Mouse (Mus musculus): ENCODE results near the gene Olfr510.
"Not testable (repeated sequence)": the region's sequence is repeated elsewhere in the genome, so short reads cannot be mapped to it uniquely, and the experiment has no call there.

Gene Olfr510

DNA sequence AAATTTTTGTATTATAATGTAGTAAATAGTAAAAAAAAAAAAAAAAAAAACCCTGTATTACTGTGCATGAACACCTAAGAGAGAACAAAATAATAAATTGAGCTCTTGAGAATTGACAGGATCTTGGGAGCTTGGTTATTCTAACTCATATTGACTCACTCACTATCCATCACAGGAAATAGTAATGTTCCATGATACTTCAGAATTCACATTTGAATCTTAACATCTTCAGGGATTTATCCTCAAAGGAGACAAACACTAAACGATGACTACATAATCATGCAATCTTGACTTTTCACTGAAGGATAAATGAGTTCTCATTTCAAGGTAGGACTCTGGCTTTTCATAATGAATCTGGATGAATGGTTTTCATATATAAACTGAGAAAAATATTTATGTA lies at the start of gene Olfr510:
TSS of gene Olfr510 (plus strand) at position 301 of the 400 bp plus-strand sequence.
- DNase-seq: no peak

DNA sequence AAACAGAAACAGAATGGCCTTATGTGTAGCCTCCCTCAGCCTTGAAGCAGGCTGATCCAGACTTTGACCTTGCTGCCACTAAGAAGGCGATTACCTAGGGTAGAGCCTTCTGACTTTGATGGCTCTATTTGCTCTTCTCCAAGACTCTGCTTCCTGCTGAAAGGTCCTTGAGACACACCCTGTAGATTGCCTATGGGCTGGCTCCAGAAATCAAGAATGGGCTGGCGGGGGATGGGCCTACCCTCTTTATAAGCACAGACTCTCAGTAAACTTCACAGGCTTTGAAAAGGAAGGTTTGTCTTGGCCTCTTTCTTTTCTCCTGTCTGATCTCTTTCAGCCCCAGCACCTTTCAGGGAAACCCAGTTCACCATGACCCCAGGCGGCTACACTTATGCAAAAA lies 49.4 kb upstream of the Olfr510 start:
- DNase-seq: not testable (repeated sequence)

DNA sequence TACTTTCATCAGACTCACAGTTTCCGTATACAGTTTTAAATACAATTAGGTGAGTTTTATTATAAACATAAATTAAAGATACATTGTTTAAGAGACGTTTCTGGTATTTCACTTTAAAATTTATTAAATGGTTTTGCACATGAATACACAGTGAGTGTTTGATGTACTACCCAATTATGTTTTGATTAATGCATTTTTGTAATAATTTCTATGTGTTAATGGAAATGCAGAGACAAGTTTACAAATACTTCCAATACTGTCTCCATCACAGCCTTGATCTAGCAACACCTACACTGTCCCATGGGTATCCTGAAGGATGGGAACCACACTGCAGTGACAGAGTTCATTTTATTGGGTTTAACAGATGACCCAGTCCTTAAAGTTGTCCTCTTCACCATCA lies 44.7 kb upstream of the Olfr510 start, which contains the start of gene Olfr507:
TSS of gene Olfr507 (plus strand) at position 301 of the 400 bp plus-strand sequence.
- DNase-seq: no peak

DNA sequence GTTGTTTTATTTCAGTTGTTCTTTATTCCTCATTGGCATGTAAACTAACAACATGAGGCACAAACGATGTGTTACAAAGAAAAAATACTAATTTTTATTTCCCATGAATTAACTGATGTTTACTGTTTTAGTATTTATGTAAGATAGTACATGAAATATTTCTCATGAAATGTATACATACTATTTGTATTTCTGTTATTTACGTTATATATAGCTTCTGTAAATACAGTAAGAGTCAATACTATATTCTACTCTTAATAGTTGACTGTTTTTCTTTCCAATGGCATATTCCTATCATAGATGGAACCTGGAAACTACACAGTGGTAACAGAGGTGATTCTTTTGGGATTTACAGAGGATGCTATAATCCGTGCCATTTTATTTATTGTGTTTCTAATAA lies 36.5 kb upstream of the Olfr510 start, which contains the start of gene Olfr508:
TSS of gene Olfr508 (plus strand) at position 301 of the 400 bp plus-strand sequence.
- DNase-seq: no peak

DNA sequence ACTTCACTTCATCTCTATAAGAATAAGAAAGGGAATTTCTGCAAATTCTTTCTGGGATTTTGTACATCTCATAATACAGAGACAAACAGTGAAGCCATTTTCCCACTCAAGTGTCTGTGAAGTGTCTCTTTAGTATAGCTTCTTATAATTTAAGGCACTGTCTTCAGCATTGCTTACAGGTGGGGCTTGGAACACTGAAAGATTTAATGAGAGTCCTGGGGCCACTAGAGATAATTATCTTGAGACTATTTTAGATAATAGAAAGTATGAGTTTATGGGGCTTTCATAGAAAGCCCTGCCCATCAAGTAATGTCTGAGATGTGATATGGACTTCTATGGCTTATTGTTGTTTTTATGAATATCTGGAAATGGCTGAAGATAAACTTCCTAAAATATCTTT lies 14.4 kb upstream of the Olfr510 start, which contains the start of gene Olfr509:
TSS of gene Olfr509 (minus strand) at position 101 of the 400 bp plus-strand sequence.
- DNase-seq: no peak

DNA sequence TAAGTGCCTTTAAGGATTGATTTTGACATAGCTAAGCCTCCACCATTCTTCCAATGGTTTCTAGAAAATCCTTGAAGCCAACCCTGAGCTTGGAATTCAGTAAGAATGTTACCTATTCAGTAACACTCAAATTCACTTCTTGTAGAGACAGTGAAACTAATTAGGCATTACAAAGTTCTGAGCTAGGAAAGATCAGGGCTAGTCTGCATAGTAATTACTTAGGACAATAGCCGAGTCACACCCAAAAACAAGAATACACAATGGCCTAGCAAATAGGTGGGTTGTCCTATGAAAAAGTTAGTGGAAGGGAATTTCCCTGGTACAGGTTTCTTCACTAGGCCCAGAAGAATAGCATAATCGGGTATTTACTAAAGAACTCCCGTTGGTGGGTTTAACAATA lies 3.8 kb upstream of the Olfr510 start:
- DNase-seq: no peak

DNA sequence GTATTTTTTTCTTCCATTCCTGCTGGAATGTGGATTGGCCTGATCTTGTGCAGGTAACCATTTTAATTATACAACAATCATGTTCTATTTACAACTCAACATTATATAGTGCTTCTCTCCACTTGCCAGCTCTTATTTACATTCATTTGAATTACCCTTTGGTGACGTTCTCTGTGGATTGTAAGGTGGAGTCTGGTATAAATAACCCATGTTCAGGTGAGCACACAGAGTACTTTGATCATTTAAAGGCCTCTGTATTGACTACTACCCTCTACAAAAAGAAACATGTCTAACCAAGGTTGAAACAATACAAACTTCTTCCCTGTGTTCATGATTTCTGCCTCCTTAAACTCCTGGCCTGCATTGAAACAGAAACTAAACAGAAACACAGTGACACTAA lies 4.8 kb downstream of the Olfr510 start:
- no peak for DNase-seq

DNA sequence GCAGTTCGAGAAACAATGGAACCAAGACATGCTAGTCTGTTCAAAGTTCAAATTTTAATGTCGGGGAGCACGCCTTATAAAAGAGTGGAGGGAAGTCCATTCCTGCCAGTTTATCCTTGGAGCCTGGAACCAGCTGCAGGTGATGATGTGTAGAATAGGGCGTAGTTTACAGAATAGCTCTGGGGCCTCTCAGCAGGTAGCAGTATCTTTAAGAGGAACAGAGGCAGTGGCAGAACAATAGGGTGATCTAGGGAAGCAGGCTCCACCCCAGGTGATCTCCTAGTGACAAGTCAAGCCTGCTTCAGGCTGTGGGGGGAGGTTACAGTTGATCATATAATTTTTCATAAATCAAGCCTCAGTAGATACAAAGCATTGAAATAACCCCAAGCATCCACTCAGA lies 12.7 kb downstream of the Olfr510 start:
- no peak for DNase-seq

DNA sequence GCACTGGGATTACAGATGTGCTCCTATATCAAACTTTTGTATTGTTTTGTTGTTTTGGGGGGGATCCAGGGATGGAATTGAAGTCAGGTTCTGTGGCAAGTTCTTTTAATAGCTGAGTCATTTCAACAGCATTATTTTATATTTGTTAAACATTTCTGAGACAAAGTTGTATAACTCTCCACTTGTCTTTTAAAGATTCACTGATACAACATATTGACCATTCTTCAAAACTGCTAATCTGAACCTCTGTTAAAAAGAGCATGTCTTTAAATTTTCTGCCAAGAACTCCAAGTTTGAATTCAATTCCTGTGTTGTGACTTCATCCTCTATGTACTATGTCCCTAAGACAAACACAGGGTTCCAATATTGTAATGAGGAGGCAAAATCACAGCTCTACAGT lies 46.8 kb downstream of the Olfr510 start, which contains the start of gene Olfr512:
TSS of gene Olfr512 (plus strand) at position 301 of the 400 bp plus-strand sequence.
- no peak for DNase-seq

Measured in embryo, embryonic 11 days (tissue).